Mouse (Mus musculus) liver, embryonic 14.5 days (tissue): Measurements from ENCODE around the gene Commd2.

Source experiments
- CTCF ChIP-seq: IDR thresholded peaks from 2 replicates; pipeline ENCODE4 v1.5.1; 2016; ENCODE audit warnings: antibody characterized with exemption, low read depth, control low read depth
- EP300 ChIP-seq: IDR thresholded peaks from 2 replicates; pipeline ENCODE4 v1.6.1; 2016; ENCODE audit warnings: antibody characterized with exemption, low read depth

DNA sequence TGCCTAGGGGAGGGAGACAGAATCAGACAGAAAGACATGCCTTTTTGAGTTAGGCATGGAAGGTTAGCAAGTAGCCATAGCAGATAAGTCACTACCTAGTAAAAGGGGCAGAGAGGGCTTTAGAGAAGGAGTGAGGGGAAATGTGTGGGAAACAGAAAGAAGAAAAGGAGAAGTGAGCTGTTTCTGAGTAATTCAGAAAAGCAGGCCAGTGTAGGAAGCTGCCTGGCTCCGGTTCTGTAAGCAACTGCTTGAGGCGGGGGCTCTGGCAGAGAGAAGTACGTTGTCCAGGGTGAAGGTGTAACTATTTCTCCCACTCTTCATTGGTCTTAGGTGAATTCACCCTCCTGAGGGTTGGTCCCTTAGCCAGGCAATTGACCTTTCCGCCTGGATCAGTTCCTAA, 44.7 kb upstream of the Commd2 start:
- TF ChIP-seq EP300: no peak
- TF ChIP-seq CTCF: no peak
